Mouse (Mus musculus): ENCODE measurements around the gene Neurl2.

GRCm38 (mm10) chr2:164833314-164833959, at the start of gene Neurl2:
- no peak for TF ChIP-seq FLI1 (IDR thresholded peaks at IDR 0.05; ENCODE audit: low read length)
- no peak for TF ChIP-seq GATA1 (IDR thresholded peaks at IDR 0.05; ENCODE audit: borderline replicate concordance, low read length)
